Mouse (Mus musculus): Measurements from ENCODE around the gene Arhgap45.

The Arhgap45 gene

GRCm38 (mm10) chr10:80017361-80017760 is 908 bp downstream of the Arhgap45 start:
- DNase-seq, result peak; percentile 97

- peak; percentile 75 for DNase-seq
Observed at GRCm38 (mm10) chr10:80017771-80018170, 1.3 kb downstream of the Arhgap45 start.

GRCm38 (mm10) chr10:80018739-80019297 is 2.4 kb downstream of the Arhgap45 start:
- DNase-seq, result peak; percentile 75

GRCm38 (mm10) chr10:80019471-80020131 is 3.1 kb downstream of the Arhgap45 start:
- no peak for DNase-seq

GRCm38 (mm10) chr10:80020191-80020590 is 3.7 kb downstream of the Arhgap45 start:
- DNase-seq, result no peak

- no peak for DNase-seq
Observed at GRCm38 (mm10) chr10:80020603-80021319, 4.3 kb downstream of the Arhgap45 start.

GRCm38 (mm10) chr10:80021320-80021641 is 4.8 kb downstream of the Arhgap45 start:
- no peak for DNase-seq

- peak; percentile 68 for DNase-seq
Observed at GRCm38 (mm10) chr10:80022164-80022563, 5.7 kb downstream of the Arhgap45 start.

- DNase-seq, result no peak
Observed at GRCm38 (mm10) chr10:80022806-80023205, 6.4 kb downstream of the Arhgap45 start.

GRCm38 (mm10) chr10:80023758-80024157 is 7.3 kb downstream of the Arhgap45 start:
- no peak for DNase-seq

- peak; percentile 84 for DNase-seq
Observed at GRCm38 (mm10) chr10:80024229-80025043, 8.0 kb downstream of the Arhgap45 start.

- DNase-seq, result no peak
Observed at GRCm38 (mm10) chr10:80025044-80025347, 8.5 kb downstream of the Arhgap45 start.

- DNase-seq, result no peak
Observed at GRCm38 (mm10) chr10:80025463-80025862, 9.0 kb downstream of the Arhgap45 start.

- DNase-seq, result peak; percentile 60
Observed at GRCm38 (mm10) chr10:80025889-80026288, 9.4 kb downstream of the Arhgap45 start.

GRCm38 (mm10) chr10:80027681-80028520 is 11.4 kb downstream of the Arhgap45 start:
- no peak for DNase-seq

- DNase-seq, result no peak
Observed at GRCm38 (mm10) chr10:80028521-80028846, 12.0 kb downstream of the Arhgap45 start.

GRCm38 (mm10) chr10:80030191-80030590 is 13.7 kb downstream of the Arhgap45 start:
- DNase-seq, result no peak

- no peak for DNase-seq
Observed at GRCm38 (mm10) chr10:80030736-80031135, 14.3 kb downstream of the Arhgap45 start.

- DNase-seq, result peak; percentile 23
Observed at GRCm38 (mm10) chr10:80032799-80033480, 16.5 kb downstream of the Arhgap45 start.

- no peak for DNase-seq
Observed at GRCm38 (mm10) chr10:80033511-80034391, 17.3 kb downstream of the Arhgap45 start.

GRCm38 (mm10) chr10:80035148-80035547 is 18.7 kb downstream of the Arhgap45 start:
- no peak for DNase-seq
